Mouse (Mus musculus) inflammation-experienced regulatory T-cells (primary cell): ENCODE data around the gene BC055324. TPM values are rescaled to one million over a fixed set of nuclear protein-coding genes. Genes with fewer than 3 reads are reported as not detected.

Experiments
- polyA plus RNA-seq, 2 experiments: library from polyadenylated mRNA; unstranded; fragments of 100-300 nt; shearing (Covaris generic); gene quantifications; one replicate each; pipeline ENCODE4 v1.2.1; 2017

BC055324 gene
- 1 to 10 TPM; 2.0 to 4.4 TPM for polyA plus RNA-seq

DNA sequence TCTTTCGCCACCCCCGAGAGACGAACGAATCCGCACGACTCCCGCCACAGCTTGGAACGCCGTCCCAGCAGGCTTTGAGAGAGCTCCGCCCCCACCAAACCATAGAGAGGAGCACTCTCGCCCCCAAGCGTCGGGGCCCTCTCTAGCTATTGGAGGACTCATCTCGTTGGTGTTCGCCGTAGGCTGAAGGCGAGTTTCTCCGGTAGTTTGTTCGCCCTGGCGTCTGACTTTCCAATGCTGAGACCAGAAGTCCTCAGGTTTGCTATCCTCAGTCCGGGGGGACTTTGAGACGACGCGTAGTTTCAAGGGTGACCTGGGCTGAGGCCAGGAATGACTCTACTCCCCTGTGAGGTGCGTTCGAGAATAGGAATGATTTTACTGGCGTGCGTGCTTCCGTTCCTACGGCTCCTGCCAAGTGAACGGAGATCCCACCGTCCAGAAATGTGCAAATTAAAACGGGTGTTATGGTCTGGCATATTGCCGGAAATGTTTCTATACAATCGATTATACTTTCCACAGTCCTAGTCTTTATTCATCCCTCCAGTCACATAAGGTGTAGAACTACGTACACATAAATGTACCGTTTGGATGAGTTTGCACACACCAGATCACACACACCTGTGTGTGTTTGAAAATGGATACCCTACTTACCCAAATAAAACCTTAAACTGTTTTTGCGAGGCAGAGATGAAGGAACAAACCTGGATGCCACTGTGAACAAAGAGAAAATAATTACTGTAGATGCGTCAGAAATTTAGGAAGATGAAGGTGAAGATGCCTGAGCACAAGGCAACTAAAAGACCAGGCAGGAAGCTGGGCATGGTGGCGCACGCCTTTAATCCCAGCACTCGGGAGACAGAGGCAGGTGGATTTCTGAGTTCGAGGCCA lies at the start of gene BC055324, which contains the start of gene Mettl18:
Gene BC055324, minus strand, starts transcription at position 76 of the 888 bp plus-strand sequence.
Gene Mettl18, plus strand, starts transcription at position 169 of the 888 bp plus-strand sequence.

GRCm38 (mm10) chr1:163928846-163929245 lies 65.8 kb downstream of the BC055324 start, which contains the start of gene Scyl3:
Scyl3 (plus strand) TSS chr1:163929100.

Other genes with a start within 250 kb of the BC055324 start
- 1 to 10 TPM; 2.9 to 5.6 TPM for gene Kifap3, start 215.2 kb downstream of the BC055324 start, polyA plus RNA-seq
- gene Scyl3, start 65.7 kb downstream of the BC055324 start, polyA plus RNA-seq = 10 to 100 TPM; 35.4 to 45.9 TPM
- 10 to 100 TPM; 23.0 to 34.0 TPM for gene Mettl18, start 93 bp upstream of the BC055324 start, polyA plus RNA-seq
- gene Sele, start 53.4 kb upstream of the BC055324 start, polyA plus RNA-seq = under 1 TPM; 0.30 to 0.92 TPM
- gene Sell, start 67.2 kb upstream of the BC055324 start, polyA plus RNA-seq = 100 to 1,000 TPM; 502 to 585 TPM
- gene Selp, start 120.5 kb upstream of the BC055324 start, polyA plus RNA-seq = 1 to 10 TPM; 1.4 to 2.2 TPM
- gene F5, start 157.0 kb upstream of the BC055324 start, polyA plus RNA-seq = under 1 TPM in 1 of 2 experiments, not detected in 1; 0.16 TPM